Mouse (Mus musculus) fibroblast of lung, adult 2 months (primary cell): ENCODE measurements around the gene Mtch1.
"Not testable (repeated sequence)": the region's sequence is repeated elsewhere in the genome, so short reads cannot be mapped to it uniquely, and the experiment has no call there.

Source experiments
- DNase-seq: peaks from one replicate; pipeline ENCODE4 v3.0.0-alpha.2; 2011; ENCODE audit warnings: low read depth

Gene Mtch1

GRCm38 (mm10) chr17:29361982-29362691 lies 14.4 kb upstream of the Mtch1 start:
- DNase-seq = no peak

GRCm38 (mm10) chr17:29360761-29361221 lies 13.1 kb upstream of the Mtch1 start, which contains the start of gene Fgd2:
TSS of gene Fgd2 (plus strand) at chr17:29360914.
- no peak for DNase-seq

- DNase-seq = no peak
These were observed 11.2 kb upstream of the Mtch1 start for GRCm38 (mm10) chr17:29358928-29359327.

- no peak for DNase-seq
These were observed 9.1 kb upstream of the Mtch1 start for GRCm38 (mm10) chr17:29356882-29357281.

- no peak for DNase-seq
These were observed 8.7 kb upstream of the Mtch1 start for GRCm38 (mm10) chr17:29356479-29356856.

GRCm38 (mm10) chr17:29355841-29356478 lies 8.2 kb upstream of the Mtch1 start:
- DNase-seq = no peak

GRCm38 (mm10) chr17:29355461-29355840 lies 7.7 kb upstream of the Mtch1 start:
- no peak for DNase-seq

GRCm38 (mm10) chr17:29351056-29351455 lies 3.3 kb upstream of the Mtch1 start:
- not testable (repeated sequence) for DNase-seq

- DNase-seq = no peak
These were observed 1.3 kb upstream of the Mtch1 start for GRCm38 (mm10) chr17:29348996-29349395.

GRCm38 (mm10) chr17:29347126-29347644 lies 549 bp downstream of the Mtch1 start:
- DNase-seq = no peak

- no peak for DNase-seq
These were observed 1.1 kb downstream of the Mtch1 start for GRCm38 (mm10) chr17:29346496-29347125.

- DNase-seq = no peak
These were observed 2.5 kb downstream of the Mtch1 start for GRCm38 (mm10) chr17:29345272-29345671.

- DNase-seq = no peak
These were observed 4.5 kb downstream of the Mtch1 start for GRCm38 (mm10) chr17:29343241-29343640.

- DNase-seq = peak; percentile 79
These were observed 5.5 kb downstream of the Mtch1 start for GRCm38 (mm10) chr17:29342010-29342910.

- DNase-seq = no peak
These were observed 6.1 kb downstream of the Mtch1 start for GRCm38 (mm10) chr17:29341591-29342003.

GRCm38 (mm10) chr17:29340406-29341261 lies 7.1 kb downstream of the Mtch1 start:
- peak; percentile 86 for DNase-seq

GRCm38 (mm10) chr17:29339170-29339768 lies 8.5 kb downstream of the Mtch1 start:
- no peak for DNase-seq

- no peak for DNase-seq
These were observed 9.5 kb downstream of the Mtch1 start for GRCm38 (mm10) chr17:29337979-29338823.

GRCm38 (mm10) chr17:29336266-29336990 lies 11.3 kb downstream of the Mtch1 start:
- no peak for DNase-seq
